Mouse (Mus musculus) layer of hippocampus, adult 9-10 months (tissue): ENCODE measurements around the gene Exoc3l2.
"Not testable (repeated sequence)": the region's sequence is repeated elsewhere in the genome, so short reads cannot be mapped to it uniquely, and the experiment has no call there.

Source experiments
- DNase-seq: peaks from one replicate; pipeline ENCODE4 v3.0.0; 2022; ENCODE audit warnings: low spot score

Exoc3l2 gene

GRCm38 (mm10) chr7:19489525-19489924 lies 26.4 kb downstream of the Exoc3l2 start:
- DNase-seq: no peak

GRCm38 (mm10) chr7:19491731-19492130 lies 28.6 kb downstream of the Exoc3l2 start:
- DNase-seq: no peak

- DNase-seq: no peak
Measured at GRCm38 (mm10) chr7:19494751-19495474, 31.8 kb downstream of the Exoc3l2 start.

GRCm38 (mm10) chr7:19495521-19496213 lies 32.5 kb downstream of the Exoc3l2 start:
- DNase-seq: no peak

DNA sequence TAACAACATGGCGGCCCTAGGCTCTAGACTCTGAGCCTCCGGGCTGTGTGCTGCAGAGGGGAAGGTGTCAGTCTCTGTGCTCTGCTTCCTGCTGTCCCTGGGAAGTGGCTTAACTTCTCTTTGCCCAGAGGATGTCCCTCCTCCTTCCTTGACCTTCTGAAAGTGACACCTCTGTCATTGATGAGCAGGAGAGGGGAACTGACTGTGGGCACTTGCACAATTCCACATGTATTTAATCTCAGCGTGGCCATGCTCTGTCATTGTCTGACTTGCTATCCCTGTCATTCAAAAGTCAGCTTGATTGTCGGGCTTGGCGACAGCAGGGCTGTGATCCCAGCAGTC lies 33.1 kb downstream of the Exoc3l2 start:
- DNase-seq: no peak

DNA sequence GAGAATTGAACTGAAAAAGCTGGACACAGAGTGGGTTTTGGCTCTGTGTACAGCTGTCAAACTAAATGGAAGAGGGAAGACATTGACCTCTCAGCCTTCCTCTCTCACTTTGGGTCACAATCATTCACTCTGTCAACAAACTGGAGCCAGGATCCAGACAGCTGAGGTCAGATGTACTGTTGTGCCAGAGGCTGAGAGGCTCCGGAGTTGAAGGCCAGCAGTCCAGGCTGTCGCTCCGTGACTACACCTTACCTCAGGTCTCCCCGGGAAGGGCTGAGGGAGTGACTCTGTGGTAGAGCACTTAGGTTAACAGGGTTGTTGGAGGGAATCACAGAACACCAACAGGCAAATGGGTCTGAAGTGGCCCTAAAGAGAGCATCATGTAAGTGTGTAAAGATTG lies 35.2 kb downstream of the Exoc3l2 start:
- DNase-seq: no peak

DNA sequence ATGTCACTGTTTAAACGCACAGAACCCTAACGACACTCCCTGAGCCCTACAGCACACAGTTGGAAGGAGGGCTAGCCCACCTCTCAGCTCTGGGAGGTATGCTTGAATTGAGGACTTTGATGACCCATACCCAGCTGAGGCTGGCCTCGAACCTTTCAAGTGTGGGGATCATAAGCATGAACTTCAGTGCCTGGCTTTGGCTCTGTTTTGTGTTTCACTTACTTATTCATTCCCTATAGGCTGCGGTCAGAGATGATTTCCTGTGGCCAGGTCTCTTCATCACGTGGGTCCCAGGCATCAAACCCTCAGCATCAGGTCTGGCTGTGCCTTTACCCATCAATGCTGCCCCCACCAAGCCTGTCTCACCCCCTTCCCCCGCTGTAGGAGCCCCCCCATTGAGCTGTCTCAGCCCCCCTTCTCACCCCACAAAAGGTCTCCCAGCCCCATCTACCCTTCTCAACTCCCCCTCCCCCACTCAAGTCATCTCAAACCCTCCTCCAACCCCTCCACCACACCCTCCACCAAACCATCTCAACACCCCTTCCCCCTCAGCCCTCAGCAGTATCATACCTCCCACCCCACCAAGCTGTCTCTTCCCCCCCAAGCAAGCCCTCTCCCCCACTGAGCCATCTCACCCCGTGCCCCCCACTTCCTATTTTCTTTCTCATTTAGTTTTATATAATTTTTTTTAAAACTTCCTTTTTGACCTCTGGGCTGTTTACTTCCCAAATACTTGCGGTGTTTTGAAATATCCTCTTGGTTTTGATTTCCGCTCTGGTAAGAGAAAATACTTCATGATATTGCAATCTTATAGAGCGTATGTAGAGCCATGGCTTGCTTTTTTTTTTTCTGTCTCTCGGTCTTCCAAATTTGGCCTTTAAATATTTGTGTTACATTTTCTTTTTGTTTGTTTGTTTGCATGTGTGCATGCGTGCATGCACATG lies 37.6 kb downstream of the Exoc3l2 start:
- no peak for DNase-seq

- no peak for DNase-seq
Measured at GRCm38 (mm10) chr7:19501658-19502057, 38.5 kb downstream of the Exoc3l2 start.

DNA sequence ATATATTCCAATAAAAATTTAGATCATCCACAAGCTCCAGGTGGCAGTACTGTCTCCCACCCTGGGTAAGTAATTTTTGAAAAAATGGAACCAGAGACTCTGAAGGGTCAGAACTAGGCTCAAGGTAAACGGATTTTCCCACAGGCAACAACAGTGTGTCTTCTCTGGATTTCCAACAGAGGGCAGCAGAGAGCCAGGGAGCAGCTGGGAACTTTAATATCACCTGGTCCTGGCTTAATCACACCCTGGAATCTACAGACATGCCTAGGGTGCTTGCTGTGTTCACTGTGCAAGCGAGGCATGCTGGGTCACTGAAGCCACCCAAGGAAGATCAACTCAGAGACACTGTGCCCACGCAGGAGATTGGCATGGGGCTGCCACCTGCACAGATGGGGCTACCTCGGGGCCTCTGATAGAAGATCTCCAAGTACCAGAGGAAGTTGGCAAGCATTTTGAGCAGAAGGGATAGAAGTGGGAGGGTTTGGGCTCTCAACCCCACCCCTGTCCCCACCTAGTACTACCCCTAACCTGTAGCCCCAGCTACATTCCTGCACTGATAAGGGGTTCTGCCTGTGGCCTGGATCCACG lies 40.4 kb downstream of the Exoc3l2 start:
- no peak for DNase-seq

- no peak for DNase-seq
Measured at GRCm38 (mm10) chr7:19506326-19506725, 43.2 kb downstream of the Exoc3l2 start.

DNA sequence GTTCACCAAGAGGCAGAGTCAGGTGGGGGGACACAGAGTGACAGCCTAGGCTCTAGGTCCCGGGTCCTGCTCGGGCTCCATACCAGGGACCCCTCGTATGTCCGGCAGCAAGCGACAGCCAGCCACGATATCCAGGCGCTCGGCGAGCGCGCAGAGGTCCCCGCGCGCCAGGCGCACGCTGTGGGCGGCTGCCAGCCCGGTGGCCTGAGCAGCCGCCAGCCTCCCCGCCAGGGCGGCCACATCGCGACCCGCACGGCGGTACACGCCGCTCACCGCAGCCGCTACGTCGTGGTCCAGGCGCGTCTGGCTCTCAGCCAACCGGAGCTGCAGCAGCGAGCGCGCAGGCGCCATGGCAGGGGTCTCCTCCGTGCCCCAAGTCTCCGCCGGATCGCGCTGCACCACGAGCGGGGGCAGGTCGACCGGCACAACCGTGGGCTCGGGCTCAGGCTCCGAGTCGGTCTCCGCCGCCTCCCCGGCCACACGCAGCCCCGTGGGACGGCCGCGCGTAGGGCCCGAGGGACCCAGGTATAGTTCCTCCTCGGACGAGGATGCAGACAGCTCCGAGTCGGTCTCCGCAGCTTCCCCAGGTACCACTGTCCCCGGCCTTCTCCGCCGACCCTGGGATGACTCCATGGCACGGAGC lies 44.0 kb downstream of the Exoc3l2 start:
- no peak for DNase-seq

DNA sequence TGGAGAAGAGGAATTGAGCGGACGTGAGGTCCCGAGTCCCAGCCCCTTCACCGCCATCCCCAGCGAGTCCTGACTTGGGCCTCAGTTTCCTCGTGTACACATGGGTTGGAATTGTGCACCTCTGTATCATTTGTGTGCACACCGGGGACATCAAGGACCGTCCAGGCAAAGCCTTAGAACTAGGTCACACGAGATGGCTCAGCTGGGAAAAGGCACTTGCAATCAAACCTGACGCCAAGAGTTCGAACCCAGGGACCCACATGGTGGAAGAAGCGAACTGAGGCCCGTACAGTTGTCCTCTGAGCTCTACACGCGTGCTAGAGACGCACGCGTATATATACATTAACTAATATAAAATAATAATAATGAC lies 44.5 kb downstream of the Exoc3l2 start:
- DNase-seq: no peak

DNA sequence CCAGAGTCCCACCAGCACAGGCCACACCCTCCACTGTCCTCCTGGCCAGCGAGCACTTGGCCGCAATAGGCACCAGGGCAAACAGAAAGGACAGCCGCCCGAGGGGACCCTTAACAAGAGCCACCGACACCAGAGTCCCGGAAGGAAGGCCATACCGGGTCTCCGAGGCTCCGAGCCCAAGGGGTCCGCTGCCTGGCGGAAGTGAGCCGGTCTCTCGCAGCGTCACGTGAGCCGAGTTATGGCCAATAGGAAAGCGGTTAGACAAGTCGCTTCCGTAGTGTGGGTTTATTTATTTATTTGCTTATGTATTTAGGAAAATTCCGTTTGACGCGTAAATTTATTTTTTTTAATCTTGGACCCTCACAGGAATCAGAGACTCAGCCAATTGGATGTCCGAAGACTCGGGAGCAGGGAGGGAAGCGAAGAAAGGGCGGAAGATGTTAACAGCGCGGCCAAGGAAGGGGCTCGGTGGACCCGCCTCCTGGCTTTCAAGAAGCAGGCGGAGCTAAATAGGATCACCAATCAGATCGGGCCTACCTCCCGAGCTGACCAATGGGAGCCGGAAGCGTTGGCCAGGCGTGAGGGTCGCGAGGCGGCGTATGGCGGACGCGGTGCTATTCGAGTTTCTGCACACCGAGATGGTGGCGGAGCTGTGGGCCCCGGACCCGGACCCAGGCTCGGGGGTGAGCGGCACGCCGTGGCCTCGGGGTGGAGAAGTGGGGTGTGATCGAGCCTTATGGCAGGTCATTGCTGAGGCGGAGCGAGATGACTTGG lies 45.2 kb downstream of the Exoc3l2 start, which contains the start of the genes Bloc1s3 and Trappc6a:
TSS of gene Bloc1s3 (minus strand) at position 218 of the 774 bp plus-strand sequence.
TSS of gene Trappc6a (plus strand) at position 246 of the 774 bp plus-strand sequence.
- DNase-seq: peak; percentile 90

GRCm38 (mm10) chr7:19508924-19509568 lies 45.9 kb downstream of the Exoc3l2 start:
- DNase-seq: no peak

DNA sequence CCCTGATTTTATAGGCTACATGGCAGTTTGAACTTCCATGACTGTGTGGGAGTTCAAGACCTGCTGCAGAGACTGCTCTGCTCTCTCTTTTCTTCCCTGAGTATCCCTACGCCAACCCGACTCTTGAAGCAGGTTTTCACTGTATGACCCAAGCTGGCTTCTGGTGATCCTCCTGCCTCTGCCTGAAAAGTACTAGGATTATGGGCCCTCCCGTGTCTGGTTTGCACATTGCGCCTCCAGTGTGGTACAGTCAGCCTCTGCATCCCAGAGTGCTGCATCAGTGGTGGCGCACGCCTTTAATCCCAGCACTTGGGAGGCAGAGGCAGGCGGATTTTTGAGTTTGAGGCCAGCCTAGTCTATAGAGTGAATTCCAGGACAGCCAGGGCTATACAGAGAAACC lies 46.7 kb downstream of the Exoc3l2 start:
- DNase-seq: no peak

DNA sequence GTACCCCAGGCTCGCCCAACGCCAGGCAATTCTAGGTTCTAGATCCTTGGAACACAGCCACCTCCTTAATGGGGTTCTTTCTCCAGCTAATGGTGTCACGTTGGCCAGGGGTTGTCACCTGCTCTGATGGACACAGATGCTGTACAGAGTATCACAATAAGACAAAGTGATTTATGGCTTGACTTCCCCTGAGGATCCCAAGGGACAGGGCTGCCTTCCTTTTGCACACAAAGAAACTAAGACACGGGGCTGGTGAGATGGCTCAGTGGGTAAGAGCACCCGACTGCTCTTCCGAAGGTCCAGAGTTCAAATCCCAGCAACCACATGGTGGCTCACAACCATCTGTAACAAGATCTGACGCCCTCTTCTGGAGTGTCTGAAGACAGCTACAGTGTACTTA lies 48.8 kb downstream of the Exoc3l2 start:
- DNase-seq: not testable (repeated sequence)

DNA sequence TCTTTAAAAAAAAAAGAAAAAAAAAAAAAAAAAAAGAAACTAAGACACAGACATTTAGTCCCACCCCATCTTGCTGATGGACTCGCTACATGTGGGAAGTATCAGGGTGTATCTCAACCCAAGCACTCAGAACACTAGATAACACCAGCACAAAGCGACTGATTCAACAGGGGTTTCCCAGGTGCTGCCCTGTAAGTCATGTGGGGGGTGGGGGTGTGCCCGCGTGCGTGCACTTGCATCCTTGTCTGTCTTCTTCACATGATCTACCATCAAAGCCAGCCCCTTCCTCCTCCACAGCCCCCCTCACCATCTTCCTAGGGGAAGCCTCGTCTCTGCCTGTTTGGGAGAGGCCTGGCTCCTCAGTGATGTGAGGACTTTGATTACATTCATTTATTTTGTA lies 49.2 kb downstream of the Exoc3l2 start:
- no peak for DNase-seq

- DNase-seq: no peak
Measured at GRCm38 (mm10) chr7:19517652-19518365, 54.7 kb downstream of the Exoc3l2 start, which contains the start of gene Nkpd1. Gene Nkpd1 (plus strand): TSS chr7:19517838.

DNA sequence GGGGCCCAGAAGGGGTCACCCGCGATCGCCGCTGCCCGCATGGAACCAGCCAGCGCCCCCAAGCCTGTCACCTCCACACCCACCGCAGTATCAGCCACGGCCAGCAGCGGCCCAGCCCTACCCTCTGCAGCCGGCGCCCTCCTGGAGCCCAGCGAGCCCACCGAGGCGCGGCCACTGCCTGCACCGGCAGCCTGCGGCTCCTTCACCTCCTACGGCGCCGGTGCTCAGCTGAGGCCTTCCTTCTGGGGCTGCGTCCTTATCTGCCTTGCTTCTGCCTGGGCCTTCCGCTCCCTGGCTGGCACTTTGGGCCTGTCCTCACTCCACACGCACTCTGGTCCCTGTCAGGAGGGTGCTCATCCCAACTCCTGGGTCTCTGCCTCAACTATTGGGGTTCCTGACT lies 56.9 kb downstream of the Exoc3l2 start:
- DNase-seq: no peak
